Mouse (Mus musculus) retina, postnatal 7 days (tissue): Measurements from ENCODE around the gene Sdr9c7.
"Not testable (repeated sequence)": the region's sequence is repeated elsewhere in the genome, so short reads cannot be mapped to it uniquely, and the experiment has no call there.

ENCODE experiments used
- DNase-seq: peaks from one replicate; pipeline ENCODE4 v3.0.0-alpha.2; 2012; ENCODE audit warnings: low read depth, low spot score

The Sdr9c7 gene

DNA sequence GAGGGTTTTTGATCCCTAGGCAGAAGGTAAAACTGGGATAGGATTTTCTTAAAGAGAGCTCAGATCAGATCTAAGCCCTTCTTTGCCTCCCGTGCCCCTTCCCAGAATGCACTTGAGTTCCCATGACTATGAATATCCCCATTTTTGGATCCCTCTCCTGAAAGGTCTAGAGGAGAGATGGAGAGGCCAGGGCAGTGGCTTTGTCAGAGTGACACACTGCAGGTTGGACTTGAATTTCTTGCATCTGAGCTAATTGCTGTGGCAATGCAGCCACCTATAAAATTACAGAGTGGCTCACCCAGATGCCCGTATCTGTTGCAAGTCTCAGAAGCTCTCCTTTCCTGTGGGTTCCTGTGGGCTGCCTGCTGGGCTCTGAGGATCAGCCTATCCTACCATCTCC is at the start of gene Sdr9c7:
Gene Sdr9c7, plus strand, starts transcription at position 301 of the 400 bp plus-strand sequence.
- no peak for DNase-seq

DNA sequence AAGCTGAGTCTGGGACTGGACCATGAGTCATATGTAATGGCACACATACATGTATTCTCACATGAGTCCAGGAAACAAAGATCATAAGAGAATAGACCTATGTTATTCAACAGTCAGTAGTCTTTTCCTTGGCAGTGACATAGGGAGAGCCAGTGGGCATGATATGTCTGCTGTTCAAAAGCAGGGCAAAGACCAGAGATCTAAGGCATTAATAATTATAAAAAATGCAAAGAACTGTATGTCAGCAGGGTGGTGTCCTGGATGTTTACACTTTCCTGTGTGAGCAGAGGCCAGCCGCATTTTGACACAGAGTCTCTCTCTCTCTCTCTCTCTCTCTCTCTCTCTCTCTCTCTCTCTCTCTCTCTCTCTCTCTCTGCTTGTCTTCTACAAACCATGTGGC is 48.7 kb upstream of the Sdr9c7 start, which contains the start of gene Rdh19:
Gene Rdh19, plus strand, starts transcription at position 301 of the 400 bp plus-strand sequence.
- DNase-seq = no peak

DNA sequence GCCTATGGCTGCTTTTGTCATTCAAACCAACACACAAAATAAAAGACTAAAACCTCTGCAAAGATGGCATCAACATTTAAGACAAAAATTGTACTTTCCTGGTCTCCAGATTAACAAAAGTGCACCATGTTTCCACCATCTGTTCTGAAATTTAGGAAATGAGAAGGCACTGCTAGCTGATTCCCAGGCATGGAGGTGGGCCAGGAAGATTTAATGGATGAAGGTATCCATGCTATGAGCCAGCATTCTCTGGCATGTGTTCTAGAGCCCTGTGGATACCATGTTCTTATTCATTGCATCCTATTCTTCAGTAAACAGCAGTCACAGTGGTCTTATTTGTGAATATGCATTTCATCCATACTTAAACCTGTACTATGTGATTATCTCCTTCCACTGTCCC is 41.9 kb upstream of the Sdr9c7 start:
- no peak for DNase-seq

DNA sequence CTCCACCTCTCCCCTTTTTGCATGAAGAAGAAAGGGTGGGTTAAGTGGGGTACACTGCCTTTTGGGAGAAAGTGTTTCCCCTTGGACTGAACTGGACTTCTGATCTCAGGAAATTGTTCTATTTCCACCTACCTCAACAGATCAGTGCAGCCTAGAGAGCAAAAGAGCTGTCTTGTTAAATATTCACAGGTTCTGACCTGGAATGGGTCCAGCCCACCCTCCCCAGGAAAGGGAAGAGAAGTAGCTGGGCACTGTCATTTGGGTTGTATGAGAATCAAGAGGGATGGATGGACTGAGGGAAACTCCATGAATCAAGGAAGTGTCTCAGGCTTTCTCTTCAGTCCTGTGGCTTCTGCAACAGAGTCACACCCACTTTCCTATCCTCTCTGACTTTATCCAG is 33.4 kb upstream of the Sdr9c7 start:
- no peak for DNase-seq

DNA sequence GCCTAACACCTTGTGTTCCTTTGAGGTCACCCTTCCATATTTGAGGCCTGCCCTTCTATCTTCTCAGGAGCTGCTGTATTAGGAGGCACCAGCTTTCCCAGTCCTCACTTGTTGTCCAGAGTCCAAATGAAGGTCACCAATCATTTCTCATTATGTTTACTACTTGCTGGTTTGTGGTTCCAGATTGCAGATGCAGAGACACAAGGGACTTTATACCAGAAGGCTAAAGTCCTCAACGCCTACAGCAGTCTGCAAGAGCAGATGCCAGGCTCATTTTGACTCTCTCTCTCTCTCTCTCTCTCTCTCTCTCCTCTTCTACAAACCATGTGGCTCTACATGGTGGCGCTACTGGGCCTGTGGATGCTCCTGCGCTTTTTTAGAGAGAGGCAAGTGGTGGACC is 32.1 kb upstream of the Sdr9c7 start, which contains the start of gene Rdh16f2:
Gene Rdh16f2, plus strand, starts transcription at position 243 of the 400 bp plus-strand sequence.
- DNase-seq = no peak

DNA sequence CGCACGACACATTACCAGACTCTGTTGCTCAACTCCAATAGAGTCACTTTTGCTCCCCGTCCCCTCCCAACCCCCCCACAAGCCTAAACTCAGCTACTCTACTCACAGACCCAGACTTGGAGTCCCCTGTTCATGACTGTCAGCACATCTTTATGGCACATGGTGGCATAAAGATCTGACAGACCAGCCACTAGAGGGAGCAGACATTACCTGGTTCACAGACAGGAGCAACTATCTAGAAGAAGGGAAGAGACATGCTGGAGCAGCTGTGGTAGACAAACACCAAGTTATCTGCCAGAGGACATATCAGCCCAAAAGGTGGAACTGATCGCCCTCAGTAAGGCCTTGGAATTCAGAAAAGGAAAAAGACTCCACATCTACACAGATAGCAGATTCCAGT is 25.8 kb upstream of the Sdr9c7 start:
- no peak for DNase-seq

DNA sequence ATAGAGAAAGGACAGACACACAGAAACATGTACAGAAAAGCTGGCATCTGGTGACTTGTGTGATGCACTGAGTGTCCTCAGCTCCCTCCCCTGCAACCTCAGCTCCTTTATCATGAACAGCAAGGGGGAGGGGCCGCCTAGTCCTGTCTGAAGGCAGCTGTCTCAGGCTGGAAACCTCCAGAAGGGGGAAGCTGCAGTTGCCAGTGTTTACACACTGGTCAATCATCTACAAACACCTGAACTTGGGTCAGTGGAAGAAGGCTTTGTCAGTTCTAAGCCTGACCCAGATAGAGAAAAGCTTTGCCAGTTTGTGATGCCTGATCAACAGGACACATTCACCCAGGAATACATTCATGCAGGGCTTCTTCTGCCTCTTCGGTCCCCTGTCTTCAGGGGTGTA is 20.6 kb upstream of the Sdr9c7 start:
- no peak for DNase-seq

DNA sequence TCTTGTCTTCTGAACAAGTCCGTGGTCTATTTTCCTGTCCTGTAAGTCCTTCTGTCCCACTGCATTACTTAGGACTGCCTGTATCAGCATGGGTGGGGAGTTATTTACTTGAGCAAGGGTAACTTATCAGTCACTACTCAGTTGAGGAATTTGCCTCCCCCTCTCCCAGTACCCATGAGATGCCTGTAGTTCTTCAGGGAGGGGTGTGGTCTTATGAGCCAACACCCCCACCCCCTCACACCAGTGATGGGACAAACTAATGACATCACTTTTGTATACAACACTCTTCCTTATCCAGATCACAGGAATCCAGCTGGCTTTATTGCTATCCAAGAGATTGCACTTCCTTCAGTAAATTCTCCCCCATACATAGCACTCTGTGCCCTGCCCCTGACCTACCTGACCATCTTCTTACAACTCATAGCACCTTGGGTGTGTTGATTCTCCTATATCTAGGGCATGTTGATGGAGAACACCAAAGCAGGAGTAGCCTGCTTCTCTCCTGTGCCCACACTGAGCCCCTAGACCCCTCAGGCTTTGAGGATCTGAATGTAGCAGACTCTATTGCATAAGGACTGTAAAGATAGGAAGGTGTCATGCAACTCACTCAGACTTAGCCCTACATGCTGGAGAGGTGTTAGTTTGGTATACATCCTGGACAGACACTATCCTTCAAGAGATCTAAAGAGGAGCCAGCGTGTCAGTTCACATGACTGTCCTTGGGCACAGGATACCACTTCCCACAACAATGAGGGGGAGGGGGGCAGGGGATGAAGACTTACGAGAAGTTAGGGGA is 19.9 kb upstream of the Sdr9c7 start:
- DNase-seq = no peak

DNA sequence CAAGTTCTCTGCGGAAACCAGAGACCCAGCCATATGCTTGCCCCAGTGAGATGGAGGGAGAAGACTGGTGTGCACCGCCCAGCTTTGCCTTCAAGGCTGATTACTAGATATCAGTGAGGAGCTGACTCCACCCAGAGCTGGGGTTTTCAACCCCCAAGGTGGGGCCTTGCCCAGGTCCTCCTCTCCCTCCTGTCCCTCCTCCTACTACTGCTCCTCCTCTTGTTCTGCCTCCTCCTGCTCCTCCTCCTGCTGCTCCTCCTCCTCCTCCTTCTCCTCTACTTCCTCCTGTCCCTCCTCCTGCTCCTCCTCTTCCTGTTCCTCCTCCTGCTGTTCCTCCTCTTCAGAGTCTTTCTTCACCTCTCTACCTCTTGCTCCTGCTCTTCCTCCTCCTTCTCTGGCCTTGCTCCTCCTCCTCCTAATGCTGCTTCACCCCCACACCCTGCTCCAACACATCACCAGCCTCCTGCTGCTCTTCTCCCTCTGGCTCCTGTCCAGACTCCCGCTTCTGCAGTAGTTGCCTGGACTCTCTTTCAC is 19.1 kb upstream of the Sdr9c7 start:
- no peak for DNase-seq

DNA sequence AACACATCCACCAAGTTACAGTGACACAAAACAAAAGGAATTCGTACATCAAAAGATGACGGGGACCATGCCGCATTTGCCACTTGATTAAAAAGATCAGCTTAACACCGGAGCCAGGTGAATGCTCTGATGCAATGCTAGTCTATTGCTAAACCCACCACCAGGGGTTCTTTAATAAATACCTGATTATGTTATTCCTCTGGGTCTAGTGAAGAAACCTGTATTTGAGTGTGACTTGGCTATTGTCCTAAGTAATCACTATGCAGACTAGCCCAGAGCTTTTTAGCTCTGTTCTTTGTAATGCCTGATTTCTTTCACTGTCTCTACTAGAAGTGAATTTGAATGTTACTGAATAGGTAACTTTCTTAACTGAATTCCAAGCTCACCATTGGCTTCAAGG is 17.3 kb upstream of the Sdr9c7 start:
- DNase-seq = no peak

DNA sequence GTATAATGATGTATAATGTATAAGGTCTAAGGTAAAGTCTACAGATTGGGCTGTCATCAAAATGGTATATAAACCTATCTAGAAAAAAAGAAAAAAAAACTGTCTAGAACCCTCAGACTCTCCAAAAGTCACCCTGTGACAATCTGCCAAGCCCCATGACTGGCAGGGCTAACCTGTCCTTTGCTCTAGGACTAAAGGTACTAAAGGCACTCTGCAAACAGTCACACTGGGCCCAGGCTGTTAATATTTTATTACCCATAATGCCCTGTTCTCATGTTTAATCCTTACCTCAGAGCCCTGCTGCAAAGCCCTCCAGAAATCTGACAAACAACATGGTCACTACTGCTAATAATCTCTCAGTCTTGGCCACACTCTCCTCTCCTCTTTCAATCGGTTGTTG is 11.8 kb upstream of the Sdr9c7 start:
- DNase-seq = no peak

DNA sequence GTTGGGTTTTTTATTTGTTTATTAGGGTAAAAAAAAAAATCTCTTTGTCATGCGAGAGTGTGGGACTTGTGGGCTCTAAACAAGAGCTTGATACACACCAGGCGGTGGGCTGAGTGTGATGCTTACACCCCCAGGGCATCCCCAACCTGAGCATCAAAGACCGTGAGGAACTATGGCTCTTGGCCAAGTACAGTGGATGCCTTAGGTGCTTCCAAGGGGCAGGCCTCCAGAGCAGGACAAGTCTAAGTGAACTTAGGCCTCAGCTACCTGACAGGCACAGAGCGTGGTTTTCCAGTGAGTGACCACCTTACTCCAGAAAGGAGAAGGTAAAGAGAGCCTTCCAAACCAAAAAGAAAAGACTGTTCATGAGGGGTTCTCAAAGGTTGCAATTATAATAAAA is 11.3 kb upstream of the Sdr9c7 start:
- no peak for DNase-seq

DNA sequence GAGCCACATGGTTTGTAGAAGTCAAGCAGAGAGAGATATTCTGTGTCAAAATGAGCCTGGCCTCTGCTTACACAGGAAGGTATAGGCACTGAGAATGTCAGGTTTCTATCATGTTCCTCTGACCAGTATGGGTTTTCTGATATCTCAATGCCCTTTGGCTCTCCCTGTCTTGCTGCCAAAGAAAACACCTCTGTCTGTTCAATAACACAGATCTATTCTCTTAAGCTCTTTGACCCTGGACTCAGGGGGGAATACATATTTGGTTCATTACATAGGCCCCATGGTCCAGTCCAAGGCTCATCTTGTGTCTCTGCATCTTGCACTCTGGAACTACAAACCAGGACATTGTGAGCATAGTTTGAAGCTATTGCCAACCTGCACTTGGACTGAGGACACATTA is 9.7 kb upstream of the Sdr9c7 start, which contains the start of gene Rdh7:
Gene Rdh7, minus strand, starts transcription at position 213 of the 400 bp plus-strand sequence.
- no peak for DNase-seq

DNA sequence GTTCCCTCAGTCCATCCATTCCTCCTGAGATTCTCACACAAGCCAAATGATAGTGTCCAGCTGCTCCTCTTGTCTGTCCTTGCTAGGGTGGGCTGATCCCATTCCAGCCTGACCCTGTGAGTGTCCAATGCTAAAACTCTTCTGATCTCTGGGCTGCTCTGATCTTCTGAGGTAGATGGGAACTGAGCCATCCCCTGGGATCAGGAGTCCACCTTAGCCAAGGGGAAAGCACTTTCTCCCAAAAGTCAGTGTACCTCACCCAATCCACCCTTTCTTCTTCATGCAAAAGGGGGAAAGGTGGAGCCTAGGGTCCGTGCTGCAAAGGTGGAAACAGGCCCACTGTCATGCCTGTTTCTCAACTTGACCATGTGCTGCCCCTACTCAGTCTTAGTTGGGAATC is 6.8 kb upstream of the Sdr9c7 start:
- no peak for DNase-seq

DNA sequence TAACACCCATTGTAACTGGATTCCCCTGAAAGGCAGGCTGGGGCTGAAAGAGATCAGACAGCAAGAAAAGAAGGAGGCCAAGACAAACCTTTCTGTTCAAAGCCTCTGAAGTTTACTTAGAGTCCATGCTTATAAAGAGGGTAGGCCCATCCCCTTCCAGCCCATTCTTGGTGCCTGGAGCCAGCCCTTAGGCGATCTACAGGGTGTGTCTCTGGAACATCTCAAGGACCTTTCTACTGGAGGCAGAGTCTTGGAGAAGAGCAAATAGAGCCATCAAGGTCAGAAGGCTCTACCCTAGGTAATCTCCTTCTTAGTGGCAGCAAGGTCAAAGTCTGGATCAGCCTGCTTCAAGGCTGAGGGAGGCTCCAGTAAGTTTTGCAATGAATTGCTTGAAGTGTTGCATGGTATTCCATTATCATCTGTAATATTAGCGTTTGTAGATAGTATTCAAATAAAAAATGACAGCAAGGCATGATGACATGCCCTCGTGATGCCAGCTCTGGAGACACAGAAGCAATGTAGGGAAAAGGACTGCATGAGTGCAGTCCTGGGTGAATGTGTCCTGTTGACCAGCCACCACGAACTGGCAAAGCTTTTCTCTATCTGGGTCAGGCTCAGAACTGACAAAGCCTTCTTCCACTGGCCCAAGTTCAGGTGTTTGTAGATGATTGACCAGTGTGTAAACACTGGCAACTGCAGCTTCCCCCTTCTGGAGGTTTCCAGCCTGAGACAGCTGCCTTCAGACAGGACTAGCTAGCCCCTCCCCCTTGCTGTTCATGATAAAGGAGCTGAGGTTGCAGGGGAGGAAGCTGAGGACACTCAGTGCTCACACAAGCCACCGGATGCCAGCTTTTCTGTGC is 4.9 kb upstream of the Sdr9c7 start:
- DNase-seq = not testable (repeated sequence)

DNA sequence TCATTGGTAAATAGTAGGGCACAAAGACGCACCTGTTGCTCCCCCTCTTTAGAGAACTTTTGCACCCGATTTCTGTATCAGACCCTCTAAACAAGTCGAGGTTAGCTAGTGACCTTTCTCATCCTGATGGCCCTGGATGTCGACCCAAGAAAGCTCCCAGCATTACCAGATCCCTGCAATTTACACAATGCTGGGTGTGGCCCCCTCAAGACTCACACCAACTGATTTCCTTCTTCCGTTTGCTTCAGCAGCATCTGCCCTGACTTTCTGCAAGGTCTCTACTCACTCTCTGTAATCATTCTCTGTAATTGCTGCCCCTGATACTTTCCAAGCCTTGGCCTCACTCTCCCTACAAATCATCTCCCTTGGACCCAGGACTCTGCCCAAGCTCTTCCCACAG is 1.6 kb upstream of the Sdr9c7 start:
- DNase-seq = no peak

DNA sequence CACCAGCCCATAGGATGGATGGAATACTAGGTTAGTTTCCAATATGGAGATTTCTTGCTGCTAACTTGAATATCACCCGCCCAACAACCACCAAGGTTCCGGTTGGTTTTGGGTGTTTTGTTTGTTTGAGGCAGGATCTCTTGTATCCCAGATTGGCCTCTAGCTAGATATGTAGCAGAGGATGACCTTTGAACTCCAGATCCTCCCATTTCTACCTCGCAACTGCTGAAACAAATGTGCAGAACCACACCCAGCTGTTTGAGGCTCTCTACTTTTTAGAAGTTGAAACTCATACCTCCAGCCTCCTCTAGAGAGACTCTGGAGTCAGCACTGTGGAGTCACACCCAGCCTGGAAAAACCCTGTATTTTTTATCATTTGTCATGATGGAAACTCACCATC is 812 bp upstream of the Sdr9c7 start:
- DNase-seq = no peak

DNA sequence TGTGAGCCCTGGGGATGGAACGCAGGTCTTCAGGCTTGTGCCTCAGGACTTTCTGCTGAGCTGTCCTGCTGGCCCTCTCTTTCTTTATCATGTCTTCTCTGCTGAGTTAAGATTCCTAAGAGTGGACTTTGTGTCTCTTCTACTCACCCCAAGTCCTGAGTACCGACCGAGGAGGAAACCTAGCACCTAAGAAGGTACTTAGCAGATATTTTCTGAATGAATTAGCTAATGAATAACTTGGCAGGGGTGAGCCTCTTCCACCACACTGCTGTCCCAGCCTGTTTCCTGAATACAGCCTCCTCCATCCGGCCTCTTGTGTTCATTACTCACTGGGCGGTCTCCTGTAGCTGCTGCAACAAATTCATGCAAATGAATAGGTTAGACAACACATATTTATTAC is 1.5 kb downstream of the Sdr9c7 start:
- DNase-seq = no peak

DNA sequence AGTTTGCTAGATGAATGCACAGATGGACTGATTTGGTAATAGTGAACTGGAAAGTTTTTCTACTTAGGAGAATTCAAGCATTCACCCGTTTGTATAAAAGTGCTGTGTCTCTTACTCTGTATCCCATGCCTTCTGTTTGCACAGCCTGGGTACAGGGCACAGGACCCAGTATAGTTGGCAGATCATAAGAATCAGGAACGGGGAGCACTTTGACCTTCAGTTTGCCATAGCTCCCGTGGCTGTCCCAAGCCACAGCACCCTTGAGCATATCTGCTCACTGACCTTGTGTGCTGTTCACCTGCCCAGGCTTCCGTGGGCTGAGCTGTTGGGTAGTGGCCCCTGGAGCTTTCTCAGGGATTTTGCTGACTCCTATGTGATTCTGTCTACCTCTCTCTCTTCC is 3.4 kb downstream of the Sdr9c7 start:
- no peak for DNase-seq

DNA sequence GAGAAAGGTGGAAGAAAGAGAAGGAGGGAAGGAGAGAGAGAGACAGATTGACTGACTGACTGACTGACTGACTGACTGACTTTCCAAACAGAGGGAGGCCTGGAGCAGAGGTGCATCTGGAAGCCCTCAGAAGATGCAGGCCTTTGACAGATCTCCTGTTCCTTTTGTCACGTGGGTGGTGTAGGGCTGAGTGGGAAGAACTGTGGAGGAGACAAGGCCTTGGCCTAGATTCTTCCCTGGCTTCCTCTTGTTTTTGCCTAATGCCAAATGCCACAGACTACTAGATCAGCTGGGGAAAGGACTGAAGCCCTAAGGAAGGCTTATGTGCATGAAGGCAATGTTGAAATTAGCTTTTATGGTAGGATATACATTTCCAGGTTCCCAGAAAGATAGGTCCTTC is 4.8 kb downstream of the Sdr9c7 start:
- DNase-seq = no peak

DNA sequence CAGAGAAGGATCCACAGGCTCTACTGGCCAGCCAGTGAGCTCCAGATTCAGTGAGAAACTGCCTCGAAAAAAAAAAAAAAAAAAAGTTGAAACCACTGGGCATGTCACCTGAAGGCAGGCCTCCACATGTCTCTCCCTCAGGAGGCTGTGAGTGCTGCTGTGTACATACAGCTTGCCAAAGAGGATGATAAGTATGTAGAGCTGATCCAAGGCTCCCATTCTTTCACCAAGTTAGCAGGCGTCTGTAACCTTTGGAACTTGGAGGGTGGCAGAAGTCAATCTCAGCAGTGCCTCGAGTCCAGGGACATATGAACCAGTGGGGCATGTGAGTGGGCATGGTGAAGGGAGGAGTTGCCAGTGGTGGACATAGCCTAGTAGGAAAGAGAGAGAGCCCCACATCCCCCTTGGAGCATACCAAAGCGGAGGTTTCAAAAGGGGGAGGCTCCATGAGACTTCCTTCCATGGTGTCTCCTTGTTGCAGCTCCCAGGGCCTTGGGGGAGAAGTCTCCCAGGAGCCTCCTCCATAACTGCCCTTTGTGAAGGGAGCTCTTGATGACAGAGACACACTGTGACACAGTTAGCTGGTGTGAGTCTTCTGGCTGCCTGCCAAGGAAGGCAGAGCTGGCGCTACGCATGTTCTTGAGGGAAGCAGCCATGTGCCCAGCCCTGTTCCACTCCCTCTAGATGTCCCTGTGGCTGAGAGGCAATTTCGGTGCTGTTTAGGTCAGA is 6.6 kb downstream of the Sdr9c7 start:
- no peak for DNase-seq

DNA sequence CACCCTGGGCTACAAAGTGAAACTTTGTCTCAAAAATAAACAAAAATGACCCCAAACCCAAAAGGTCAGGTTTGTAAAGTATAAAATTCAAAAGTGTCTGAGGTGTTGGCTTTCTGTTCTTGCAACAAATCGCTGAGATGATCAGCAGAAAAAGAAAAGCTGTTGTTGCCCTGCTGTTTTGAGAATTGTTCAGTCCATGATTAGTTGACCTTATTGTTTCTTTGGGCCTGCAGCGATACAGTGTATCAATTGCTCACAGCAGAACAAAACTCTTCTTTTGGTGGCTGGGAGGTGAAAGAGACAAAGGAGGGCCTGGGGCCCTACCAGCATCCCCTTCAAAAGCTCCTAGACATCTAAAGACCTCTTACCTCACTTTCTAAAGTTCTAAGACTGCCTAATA is 7.8 kb downstream of the Sdr9c7 start:
- DNase-seq = no peak
